Mouse (Mus musculus): ENCODE measurements around the gene Casr. TPM values are rescaled to one million over a fixed set of nuclear protein-coding genes. Genes with fewer than 3 reads are reported as not detected.

The Casr gene
- total RNA-seq (2015) = not detected in 2 replicates
- not detected in 2 replicates for total RNA-seq (2017)

- ATAC-seq (replicated peaks; ENCODE audit: poor library complexity) = no peak
Measured at GRCm38 (mm10) chr16:36561386-36562338, at the start of gene Casr. Gene Casr, minus strand, starts transcription at chr16:36562141.

GRCm38 (mm10) chr16:36602632-36603031, 40.7 kb upstream of the Casr start:
- no peak for ATAC-seq (replicated peaks; ENCODE audit: poor library complexity)

GRCm38 (mm10) chr16:36598265-36598664, 36.3 kb upstream of the Casr start:
- peak; percentile 86 for ATAC-seq (replicated peaks; ENCODE audit: poor library complexity)

- no peak for ATAC-seq (replicated peaks; ENCODE audit: poor library complexity)
Measured at GRCm38 (mm10) chr16:36596671-36597410, 34.9 kb upstream of the Casr start.

GRCm38 (mm10) chr16:36589898-36590297, 28.0 kb upstream of the Casr start:
- peak; percentile 77 for ATAC-seq (replicated peaks; ENCODE audit: poor library complexity)

- ATAC-seq (replicated peaks; ENCODE audit: poor library complexity) = peak; percentile 95
Measured at GRCm38 (mm10) chr16:36587971-36588370, 26.0 kb upstream of the Casr start.

- ATAC-seq (replicated peaks; ENCODE audit: poor library complexity) = no peak
Measured at GRCm38 (mm10) chr16:36582073-36582472, 20.1 kb upstream of the Casr start.

- ATAC-seq (replicated peaks; ENCODE audit: poor library complexity) = no peak
Measured at GRCm38 (mm10) chr16:36571942-36572341, 10.0 kb upstream of the Casr start.

GRCm38 (mm10) chr16:36559573-36559972, 2.4 kb downstream of the Casr start:
- ATAC-seq (replicated peaks; ENCODE audit: poor library complexity) = no peak

GRCm38 (mm10) chr16:36555672-36556165, 6.2 kb downstream of the Casr start:
- no peak for ATAC-seq (replicated peaks; ENCODE audit: poor library complexity)

- 0 out of 2 replicates have a peak, but pooled peaks have one; percentile 26 for ATAC-seq (replicated peaks; ENCODE audit: poor library complexity)
Measured at GRCm38 (mm10) chr16:36553624-36554023, 8.3 kb downstream of the Casr start.

GRCm38 (mm10) chr16:36545333-36545732, 16.6 kb downstream of the Casr start:
- ATAC-seq (replicated peaks; ENCODE audit: poor library complexity) = no peak

GRCm38 (mm10) chr16:36543091-36543490, 18.9 kb downstream of the Casr start:
- no peak for ATAC-seq (replicated peaks; ENCODE audit: poor library complexity)

GRCm38 (mm10) chr16:36540834-36541233, 21.1 kb downstream of the Casr start:
- ATAC-seq (replicated peaks; ENCODE audit: poor library complexity) = no peak

- no peak for ATAC-seq (replicated peaks; ENCODE audit: poor library complexity)
Measured at GRCm38 (mm10) chr16:36532981-36533687, 28.8 kb downstream of the Casr start.

- no peak for ATAC-seq (replicated peaks; ENCODE audit: poor library complexity)
Measured at GRCm38 (mm10) chr16:36532046-36532445, 29.9 kb downstream of the Casr start.

GRCm38 (mm10) chr16:36531630-36532029, 30.3 kb downstream of the Casr start:
- ATAC-seq (replicated peaks; ENCODE audit: poor library complexity) = peak; percentile 63

GRCm38 (mm10) chr16:36530566-36531552, 31.1 kb downstream of the Casr start:
- peak; percentile 77 for ATAC-seq (replicated peaks; ENCODE audit: poor library complexity)

GRCm38 (mm10) chr16:36528822-36529221, 33.1 kb downstream of the Casr start:
- ATAC-seq (replicated peaks; ENCODE audit: poor library complexity) = no peak

Measured in megakaryocyte progenitor cell, adult 5-6 weeks (primary cell).